Mouse (Mus musculus) adrenal gland (tissue): ENCODE data around the gene Cebpg.

Experiments used
- intact Hi-C: fragments of 180-260 bp; cut with DNase I; formaldehyde crosslinking; loops from one replicate; pipeline ENCODE4 v1.15.1; 2025

Gene Cebpg

GRCm38 (mm10) chr7:35054977-35055618 lies 1.3 kb downstream of the Cebpg start:
- intact Hi-C loops: loop anchor here (5.0 kb wide), 1 partner anchor 57 kb away; no protein-coding TSS in a partner anchor

- intact Hi-C loops: no loop called here
These were observed 2.1 kb downstream of the Cebpg start for GRCm38 (mm10) chr7:35054286-35054685.

GRCm38 (mm10) chr7:35053161-35053560 lies 3.2 kb downstream of the Cebpg start:
- intact Hi-C loops: no loop called here

GRCm38 (mm10) chr7:35050540-35050939 lies 5.8 kb downstream of the Cebpg start:
- intact Hi-C loops: no loop called here

GRCm38 (mm10) chr7:35046091-35046490 lies 10.3 kb downstream of the Cebpg start:
- intact Hi-C loops: no loop called here

- intact Hi-C loops: no loop called here
These were observed 11.7 kb downstream of the Cebpg start for GRCm38 (mm10) chr7:35044719-35045118.

GRCm38 (mm10) chr7:35043266-35043817 lies 13.0 kb downstream of the Cebpg start:
- intact Hi-C loops: no loop called here

- intact Hi-C loops: no loop called here
These were observed 13.6 kb downstream of the Cebpg start for GRCm38 (mm10) chr7:35042759-35043217.

GRCm38 (mm10) chr7:35042209-35042554 lies 14.2 kb downstream of the Cebpg start:
- intact Hi-C loops: no loop called here

GRCm38 (mm10) chr7:35041286-35042208 lies 14.8 kb downstream of the Cebpg start:
- intact Hi-C loops: no loop called here

- intact Hi-C loops: no loop called here
These were observed 16.0 kb downstream of the Cebpg start for GRCm38 (mm10) chr7:35040176-35040972.

- intact Hi-C loops: no loop called here
These were observed 19.0 kb downstream of the Cebpg start for GRCm38 (mm10) chr7:35037408-35037807.

- intact Hi-C loops: no loop called here
These were observed 20.1 kb downstream of the Cebpg start for GRCm38 (mm10) chr7:35036266-35036731.

- intact Hi-C loops: no loop called here
These were observed 20.8 kb downstream of the Cebpg start for GRCm38 (mm10) chr7:35035565-35035964.

GRCm38 (mm10) chr7:35035141-35035553 lies 21.2 kb downstream of the Cebpg start:
- intact Hi-C loops: no loop called here

- intact Hi-C loops: no loop called here
These were observed 25.8 kb downstream of the Cebpg start for GRCm38 (mm10) chr7:35030567-35030966.

- intact Hi-C loops: loop anchor here (5.0 kb wide), 2 partner anchors 88 to 233 kb away; partner anchors contain the start of gene Cebpa
These were observed 26.7 kb downstream of the Cebpg start for GRCm38 (mm10) chr7:35029648-35030047.

GRCm38 (mm10) chr7:35029228-35029627 lies 27.1 kb downstream of the Cebpg start:
- intact Hi-C loops: loop anchor here (5.0 kb wide), 2 partner anchors 88 to 233 kb away; partner anchors contain the start of gene Cebpa

GRCm38 (mm10) chr7:35028559-35028958 lies 27.8 kb downstream of the Cebpg start:
- intact Hi-C loops: loop anchor here (5.0 kb wide), 2 partner anchors 89 to 234 kb away; partner anchors contain the start of gene Cebpa

- intact Hi-C loops: loop anchor here (5.0 kb wide), 2 partner anchors 89 to 234 kb away; partner anchors contain the start of gene Cebpa
These were observed 28.5 kb downstream of the Cebpg start for GRCm38 (mm10) chr7:35027801-35028420.
